ENCODE assay signal across 8 mouse cellular contexts in genomic region chr17:48281739-48282085, GRCm38 (mm10). TPM values are rescaled to one million over a fixed set of nuclear protein-coding genes. Genes with fewer than 3 reads are reported as not detected.
DNase-seq lines count a peak whose midpoint lies in the region; ATAC-seq lines count a peak whose summit lies in the region.

No protein-coding gene starts in this region.

- no peak overlapping the region for H3K9ac ChIP-seq in lung, embryonic 15.5 days
- H3K9ac ChIP-seq in limb, embryonic 15.5 days: no peak overlapping the region
- H3K9ac ChIP-seq in stomach, embryonic 14.5 days (replicated peaks; ENCODE audit: low read depth, low read length): no peak overlapping the region

- H3K9me3 ChIP-seq in lung, embryonic 15.5 days: no peaks in the 10 kb centered on the region
- H3K9me3 ChIP-seq in limb, embryonic 15.5 days: no peaks in the 10 kb centered on the region
- H3K9me3 ChIP-seq in stomach, embryonic 14.5 days (ENCODE audit: control insufficient read depth, low read depth, low read length): no peaks in the 10 kb centered on the region

- no peak overlapping the region for H3K27ac ChIP-seq in lung, embryonic 15.5 days
- H3K27ac ChIP-seq in limb, embryonic 15.5 days: no peak overlapping the region
- H3K27ac ChIP-seq in stomach, embryonic 14.5 days (ENCODE audit: low read length): no peak overlapping the region

- H3K27me3 ChIP-seq in lung, embryonic 15.5 days: no peaks in the 10 kb centered on the region
- H3K27me3 ChIP-seq in limb, embryonic 15.5 days: no peaks in the 10 kb centered on the region
- no peaks in the 10 kb centered on the region for H3K27me3 ChIP-seq in stomach, embryonic 14.5 days (ENCODE audit: control insufficient read depth, insufficient read depth, low read length)

- H3K4me3 ChIP-seq in lung, embryonic 15.5 days: peak overlapping the region; percentile 29
- H3K4me3 ChIP-seq in limb, embryonic 15.5 days: peak overlapping the region; percentile 27
- H3K4me3 ChIP-seq in stomach, embryonic 14.5 days (ENCODE audit: low read depth, low read length): peak overlapping the region; percentile 23; the same call in 1 of the 2 replicates

- ATAC-seq in lung, embryonic 15.5 days (ENCODE audit: borderline replicate concordance, extremely low read depth, low FRiP score, low TSS enrichment): no peak
- ATAC-seq in erythroid progenitor cell, adult 5-6 weeks (replicated peaks; ENCODE audit: low FRiP score, poor library complexity, severe bottlenecking): peak; percentile 91
- no peak for ATAC-seq in limb, embryonic 15.5 days (ENCODE audit: insufficient number of reproducible peaks, low FRiP score, low TSS enrichment, low read depth)
- ATAC-seq in stomach, embryonic 14.5 days (ENCODE audit: insufficient number of reproducible peaks, insufficient read depth, low FRiP score, low read depth): no peak
- ATAC-seq in cerebellum, adult (ENCODE audit: insufficient number of reproducible peaks, low FRiP score, low TSS enrichment): no peak

- no peaks in the 10 kb centered on the region for H3K36me3 ChIP-seq in lung, embryonic 15.5 days
- H3K36me3 ChIP-seq in limb, embryonic 15.5 days: no peaks in the 10 kb centered on the region
- H3K36me3 ChIP-seq in stomach, embryonic 14.5 days (ENCODE audit: control insufficient read depth, insufficient read depth, low read length): no peaks in the 10 kb centered on the region

- no peak for DNase-seq in lung, postnatal 14 days
- no peak for DNase-seq in adrenal gland, adult 2 months
- DNase-seq in right cerebral cortex, postnatal 25 days: no peak

- peak overlapping the region; percentile 52 for H3K4me2 ChIP-seq in lung, embryonic 15.5 days
- H3K4me2 ChIP-seq in limb, embryonic 15.5 days: peak overlapping the region; percentile 38
- peak overlapping the region; percentile 43 for H3K4me2 ChIP-seq in stomach, embryonic 14.5 days (replicated peaks; ENCODE audit: low read depth, low read length)

- WGBS in lung, embryonic 15.5 days: 1% methylated on average over 3 of the region's 3 CpGs
- WGBS in limb, embryonic 15.5 days: 3% methylated on average over 3 of the region's 3 CpGs
- 2% methylated on average over 3 of the region's 3 CpGs for WGBS in stomach, embryonic 14.5 days

- no peaks in the 10 kb centered on the region for H3K4me1 ChIP-seq in lung, embryonic 15.5 days
- peaks cover 9% of the 10 kb centered on the region; the same call in 1 of the 2 replicates for H3K4me1 ChIP-seq in limb, embryonic 15.5 days
- H3K4me1 ChIP-seq in stomach, embryonic 14.5 days (ENCODE audit: control insufficient read depth, insufficient read depth, low read length): no peaks in the 10 kb centered on the region

RNA-seq across cellular contexts. Expression of gene Treml2, which starts 17.6 kb away (rescaled TPM):
- polyA plus RNA-seq in lung, embryonic 15.5 days (2015; fragmentation: Nextera tagmentation; extraction: Ambion mirVana): 0.21 and 0.62 TPM in 2 replicates
- total RNA-seq in erythroid progenitor cell, adult 5-6 weeks (2015; ENCODE audit: low replicate concordance): 5.8 and 18.4 TPM in 2 replicates
- total RNA-seq in erythroid progenitor cell, adult 5-6 weeks (2017; ENCODE audit: low replicate concordance): 5.7 and 7.7 TPM in 2 replicates
- polyA plus RNA-seq in limb, embryonic 15.5 days (2015; fragmentation: Nextera tagmentation; extraction: Ambion mirVana): 0.05 and 0.18 TPM in 2 replicates
- polyA plus RNA-seq in stomach, embryonic 14.5 days (2014; fragmentation: Nextera tagmentation; extraction: Ambion mirVana): 0.08 and 0.17 TPM in 2 replicates
- under 1 TPM; 0.20 to 0.38 TPM for total RNA-seq in adrenal gland, adult 2 months (2021)
- polyA plus RNA-seq in adrenal gland, adult 2 months (2012; rRNA removed): 0.26 and 0.42 TPM in 2 replicates

RNA-seq across cellular contexts. Expression of gene Treml4, which starts 17.6 kb away (rescaled TPM):
- polyA plus RNA-seq in lung, embryonic 15.5 days (2015; fragmentation: Nextera tagmentation; extraction: Ambion mirVana): 0.13 and 0.37 TPM in 2 replicates
- 2.9 and 4.2 TPM in 2 replicates for total RNA-seq in erythroid progenitor cell, adult 5-6 weeks (2015; ENCODE audit: low replicate concordance)
- total RNA-seq in erythroid progenitor cell, adult 5-6 weeks (2017; ENCODE audit: low replicate concordance): 3.5 and 16.2 TPM in 2 replicates
- polyA plus RNA-seq in limb, embryonic 15.5 days (2015; fragmentation: Nextera tagmentation; extraction: Ambion mirVana): 0.26 and 0.37 TPM in 2 replicates
- 0.34 and 0.69 TPM in 2 replicates for polyA plus RNA-seq in stomach, embryonic 14.5 days (2014; fragmentation: Nextera tagmentation; extraction: Ambion mirVana)
- total RNA-seq in adrenal gland, adult 2 months (2021): 1 to 10 TPM in 1 of 2 experiments, under 1 TPM in 1; 0.23 to 1.2 TPM
- polyA plus RNA-seq in adrenal gland, adult 2 months (2012; rRNA removed): 1.0 and 1.3 TPM in 2 replicates

RNA-seq across cellular contexts. Expression of gene Trem3, which starts 34.1 kb away (rescaled TPM):
- polyA plus RNA-seq in lung, embryonic 15.5 days (2015; fragmentation: Nextera tagmentation; extraction: Ambion mirVana): 0.38 and 0.55 TPM in 2 replicates
- total RNA-seq in erythroid progenitor cell, adult 5-6 weeks (2015; ENCODE audit: low replicate concordance): 8.0 and 24.9 TPM in 2 replicates
- total RNA-seq in erythroid progenitor cell, adult 5-6 weeks (2017; ENCODE audit: low replicate concordance): 9.3 and 19.0 TPM in 2 replicates
- 0.15 TPM in 1 of 2 replicates, not detected in the other for polyA plus RNA-seq in limb, embryonic 15.5 days (2015; fragmentation: Nextera tagmentation; extraction: Ambion mirVana)
- polyA plus RNA-seq in stomach, embryonic 14.5 days (2014; fragmentation: Nextera tagmentation; extraction: Ambion mirVana): not detected in 2 replicates
- under 1 TPM in 1 of 2 experiments, not detected in 1; 0.48 TPM for total RNA-seq in adrenal gland, adult 2 months (2021)
- polyA plus RNA-seq in adrenal gland, adult 2 months (2012; rRNA removed): not detected in 2 replicates

RNA-seq across cellular contexts. Expression of gene B430306N03Rik, which starts 34.2 kb away (rescaled TPM):
- polyA plus RNA-seq in lung, embryonic 15.5 days (2015; fragmentation: Nextera tagmentation; extraction: Ambion mirVana): 0.39 and 0.43 TPM in 2 replicates
- 7.9 and 12.6 TPM in 2 replicates for total RNA-seq in erythroid progenitor cell, adult 5-6 weeks (2015; ENCODE audit: low replicate concordance)
- total RNA-seq in erythroid progenitor cell, adult 5-6 weeks (2017; ENCODE audit: low replicate concordance): 2.6 and 8.1 TPM in 2 replicates
- polyA plus RNA-seq in limb, embryonic 15.5 days (2015; fragmentation: Nextera tagmentation; extraction: Ambion mirVana): 0.15 and 0.17 TPM in 2 replicates
- polyA plus RNA-seq in stomach, embryonic 14.5 days (2014; fragmentation: Nextera tagmentation; extraction: Ambion mirVana): 0.51 and 0.59 TPM in 2 replicates
- total RNA-seq in adrenal gland, adult 2 months (2021): under 1 TPM; 0.14 to 0.43 TPM
- 0.10 and 0.19 TPM in 2 replicates for polyA plus RNA-seq in adrenal gland, adult 2 months (2012; rRNA removed)

RNA-seq across cellular contexts. Expression of gene Trem1, which starts 49.1 kb away (rescaled TPM):
- 0.30 and 0.40 TPM in 2 replicates for polyA plus RNA-seq in lung, embryonic 15.5 days (2015; fragmentation: Nextera tagmentation; extraction: Ambion mirVana)
- 1.3 and 4.3 TPM in 2 replicates for total RNA-seq in erythroid progenitor cell, adult 5-6 weeks (2015; ENCODE audit: low replicate concordance)
- 1.4 and 5.2 TPM in 2 replicates for total RNA-seq in erythroid progenitor cell, adult 5-6 weeks (2017; ENCODE audit: low replicate concordance)
- polyA plus RNA-seq in limb, embryonic 15.5 days (2015; fragmentation: Nextera tagmentation; extraction: Ambion mirVana): 0.06 and 0.15 TPM in 2 replicates
- not detected in 2 replicates for polyA plus RNA-seq in stomach, embryonic 14.5 days (2014; fragmentation: Nextera tagmentation; extraction: Ambion mirVana)
- under 1 TPM; 0.17 to 0.24 TPM for total RNA-seq in adrenal gland, adult 2 months (2021)
- polyA plus RNA-seq in adrenal gland, adult 2 months (2012; rRNA removed): not detected in 2 replicates
